Mouse (Mus musculus): ENCODE measurements at regions not wholly inside any gene's neighbourhood (a gene's known extent, or its start where the extent isn't known, plus 50 kb on each side); places are given as distances from the start of the nearest gene placed in this dataset.
A peak's percentile ranks its signal among the peaks of the same experiment; 100 is the strongest.

DNA sequence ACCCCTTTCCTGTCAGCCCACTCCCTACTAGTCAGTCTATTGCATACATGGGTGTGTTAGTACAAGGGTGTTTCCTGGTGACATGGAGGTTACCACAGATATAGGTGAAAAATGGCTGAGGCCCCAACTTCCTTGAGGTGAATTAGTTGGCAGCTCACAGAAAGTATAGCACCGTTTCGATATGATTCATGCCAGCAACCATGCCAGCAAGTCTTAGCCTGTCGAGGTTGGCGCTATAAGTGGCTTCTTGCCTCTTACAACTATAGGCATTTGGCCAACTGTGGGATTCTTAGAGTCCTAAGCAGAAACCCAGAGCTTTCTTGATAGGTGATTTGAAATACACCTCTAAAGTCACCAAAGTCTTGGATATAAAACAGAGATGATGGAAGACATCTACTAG lies 85.3 kb upstream of the Hs3st1 start:
- Histone ChIP-seq H3K4me1 (replicated peaks) (no peaks in the 10 kb centered on the region), H3K36me3 (no peaks in the 10 kb centered on the region), H3K9me3 (replicated peaks) (no peaks in the 10 kb centered on the region), H3K4me3 (no peak overlapping the region), H3K27me3 (no peaks in the 10 kb centered on the region), H3K27ac (peak overlapping the region; percentile 14; the same call in 1 of the 2 replicates), H3K9ac (no peak overlapping the region), H3K4me2 (no peak overlapping the region)
- WGBS, result 73% methylated on average over 4 of the region's 4 CpGs
- no peak for ATAC-seq (replicated peaks; ENCODE audit: insufficient number of reproducible peaks, insufficient read depth, low FRiP score, low read depth)

GRCm38 (mm10) chr5:39832565-39832964 lies 77.3 kb upstream of the Hs3st1 start:
- H3K9me3 ChIP-seq (replicated peaks), result no peaks in the 10 kb centered on the region
- no peaks in the 10 kb centered on the region for H3K4me1 ChIP-seq (replicated peaks)
- no peaks in the 10 kb centered on the region for H3K36me3 ChIP-seq

GRCm38 (mm10) chr5:39824680-39825079 lies 69.4 kb upstream of the Hs3st1 start:
- H3K9me3 ChIP-seq (replicated peaks), result no peaks in the 10 kb centered on the region
- H3K4me2 ChIP-seq, result no peak overlapping the region
- 64% methylated on average over 2 of the region's 2 CpGs for WGBS
- H3K36me3 ChIP-seq, result no peaks in the 10 kb centered on the region
- H3K9ac ChIP-seq, result no peak overlapping the region
- no peak overlapping the region for H3K4me3 ChIP-seq
- H3K27ac ChIP-seq, result no peak overlapping the region
- no peak for ATAC-seq (replicated peaks; ENCODE audit: insufficient number of reproducible peaks, insufficient read depth, low FRiP score, low read depth)
- H3K4me1 ChIP-seq (replicated peaks), result no peaks in the 10 kb centered on the region
- H3K27me3 ChIP-seq, result no peaks in the 10 kb centered on the region

More at GRCm38 (mm10) chr5:39832565-39832964, 77.3 kb upstream of the Hs3st1 start:
- H3K27me3 ChIP-seq, result no peaks in the 10 kb centered on the region
- no peak overlapping the region for H3K4me2 ChIP-seq
- no peak overlapping the region for H3K4me3 ChIP-seq
- WGBS, result 67% methylated on average over 4 of the region's 4 CpGs
- ATAC-seq (replicated peaks; ENCODE audit: insufficient number of reproducible peaks, insufficient read depth, low FRiP score, low read depth), result no peak
- H3K9ac ChIP-seq, result no peak overlapping the region
- no peak overlapping the region for H3K27ac ChIP-seq

- H3K9me3 ChIP-seq (replicated peaks), result no peaks in the 10 kb centered on the region
- no peak overlapping the region for H3K4me3 ChIP-seq
- H3K4me2 ChIP-seq, result no peak overlapping the region
- H3K4me1 ChIP-seq (replicated peaks), result no peaks in the 10 kb centered on the region
- H3K27me3 ChIP-seq, result no peaks in the 10 kb centered on the region
- no peak overlapping the region for H3K27ac ChIP-seq
- H3K9ac ChIP-seq, result no peak overlapping the region
- no peak for ATAC-seq (replicated peaks; ENCODE audit: insufficient number of reproducible peaks, insufficient read depth, low FRiP score, low read depth)
- WGBS, result 60% methylated on average over 4 of the region's 4 CpGs
- H3K36me3 ChIP-seq, result no peaks in the 10 kb centered on the region
Observed at GRCm38 (mm10) chr5:39806643-39807042, 51.4 kb upstream of the Hs3st1 start.

Measured in heart, embryonic 15.5 days (tissue).